Mouse (Mus musculus): Measurements from ENCODE around the gene Ctr9.

Gene Ctr9

GRCm38 (mm10) chr7:111028281-111029045 lies at the start of gene Ctr9:
Gene Ctr9, plus strand, starts transcription at chr7:111028951.
- peak; percentile 88 to 91 for DNase-seq (ENCODE audit: low spot score in 2 of 2)

- no peak for DNase-seq (ENCODE audit: low spot score in 2 of 2)
These were observed 47.7 kb upstream of the Ctr9 start for GRCm38 (mm10) chr7:110981036-110981435.

GRCm38 (mm10) chr7:110982053-110982705 lies 46.6 kb upstream of the Ctr9 start, which contains the start of gene Mrvi1:
Gene Mrvi1, minus strand, starts transcription at chr7:110982461.
- no peak for DNase-seq (ENCODE audit: low spot score in 2 of 2)

- DNase-seq (ENCODE audit: low spot score in 2 of 2) = peak; percentile 26 to 29
These were observed 46.0 kb upstream of the Ctr9 start for GRCm38 (mm10) chr7:110982764-110983163.

- DNase-seq (ENCODE audit: low spot score in 2 of 2) = no peak
These were observed 45.1 kb upstream of the Ctr9 start for GRCm38 (mm10) chr7:110983621-110984020.

- no peak for DNase-seq (ENCODE audit: low spot score in 2 of 2)
These were observed 43.0 kb upstream of the Ctr9 start for GRCm38 (mm10) chr7:110985581-110986265.

GRCm38 (mm10) chr7:110988081-110988480 lies 40.7 kb upstream of the Ctr9 start:
- DNase-seq (ENCODE audit: low spot score in 2 of 2) = no peak

GRCm38 (mm10) chr7:110989286-110989879 lies 39.4 kb upstream of the Ctr9 start:
- no peak for DNase-seq (ENCODE audit: low spot score in 2 of 2)

- no peak for DNase-seq (ENCODE audit: low spot score in 2 of 2)
These were observed 38.2 kb upstream of the Ctr9 start for GRCm38 (mm10) chr7:110990356-110991220.

GRCm38 (mm10) chr7:110991221-110991494 lies 37.6 kb upstream of the Ctr9 start:
- DNase-seq (ENCODE audit: low spot score in 2 of 2) = no peak

GRCm38 (mm10) chr7:110998887-110999827 lies 29.6 kb upstream of the Ctr9 start:
- DNase-seq (ENCODE audit: low spot score in 2 of 2) = no peak

GRCm38 (mm10) chr7:111004136-111004840 lies 24.5 kb upstream of the Ctr9 start:
- peak; percentile 35 to 63 for DNase-seq (ENCODE audit: low spot score in 2 of 2)

- peak in 1 of 2 experiments; percentile 15 for DNase-seq (ENCODE audit: low spot score in 2 of 2)
These were observed 14.6 kb upstream of the Ctr9 start for GRCm38 (mm10) chr7:111014039-111014605.

GRCm38 (mm10) chr7:111014893-111015292 lies 13.9 kb upstream of the Ctr9 start:
- peak; percentile 85 to 86 for DNase-seq (ENCODE audit: low spot score in 2 of 2)

- no peak for DNase-seq (ENCODE audit: low spot score in 2 of 2)
These were observed 13.0 kb upstream of the Ctr9 start for GRCm38 (mm10) chr7:111015731-111016130.

- DNase-seq (ENCODE audit: low spot score in 2 of 2) = no peak
These were observed 11.8 kb upstream of the Ctr9 start for GRCm38 (mm10) chr7:111016921-111017320.

- DNase-seq (ENCODE audit: low spot score in 2 of 2) = no peak
These were observed 7.9 kb upstream of the Ctr9 start for GRCm38 (mm10) chr7:111020814-111021213.

- DNase-seq (ENCODE audit: low spot score in 2 of 2) = no peak
These were observed 4.6 kb upstream of the Ctr9 start for GRCm38 (mm10) chr7:111024068-111024594.

GRCm38 (mm10) chr7:111024912-111025311 lies 3.8 kb upstream of the Ctr9 start:
- DNase-seq (ENCODE audit: low spot score in 2 of 2) = no peak
